Mouse (Mus musculus): ENCODE measurements around the gene Hist1h4j. TPM values are rescaled to one million over a fixed set of nuclear protein-coding genes. Genes with fewer than 3 reads are reported as not detected.

Gene Hist1h4j
- 7.1 and 10.2 TPM in 2 replicates for polyA plus RNA-seq (2012; rRNA removed)

GRCm38 (mm10) chr13:21734906-21735767 is at the start of gene Hist1h4j:
Gene Hist1h4j, plus strand, starts transcription at chr13:21735064.

GRCm38 (mm10) chr13:21697811-21698210 is 37.1 kb upstream of the Hist1h4j start, which contains the start of gene Olfr1359:
Gene Olfr1359, plus strand, starts transcription at chr13:21698111.

GRCm38 (mm10) chr13:21715864-21716539 is 18.9 kb upstream of the Hist1h4j start, which contains the start of the genes Hist1h2bl and Hist1h2ai:
Gene Hist1h2bl, minus strand, starts transcription at chr13:21716143.
Gene Hist1h2ai, plus strand, starts transcription at chr13:21716422.

DNA sequence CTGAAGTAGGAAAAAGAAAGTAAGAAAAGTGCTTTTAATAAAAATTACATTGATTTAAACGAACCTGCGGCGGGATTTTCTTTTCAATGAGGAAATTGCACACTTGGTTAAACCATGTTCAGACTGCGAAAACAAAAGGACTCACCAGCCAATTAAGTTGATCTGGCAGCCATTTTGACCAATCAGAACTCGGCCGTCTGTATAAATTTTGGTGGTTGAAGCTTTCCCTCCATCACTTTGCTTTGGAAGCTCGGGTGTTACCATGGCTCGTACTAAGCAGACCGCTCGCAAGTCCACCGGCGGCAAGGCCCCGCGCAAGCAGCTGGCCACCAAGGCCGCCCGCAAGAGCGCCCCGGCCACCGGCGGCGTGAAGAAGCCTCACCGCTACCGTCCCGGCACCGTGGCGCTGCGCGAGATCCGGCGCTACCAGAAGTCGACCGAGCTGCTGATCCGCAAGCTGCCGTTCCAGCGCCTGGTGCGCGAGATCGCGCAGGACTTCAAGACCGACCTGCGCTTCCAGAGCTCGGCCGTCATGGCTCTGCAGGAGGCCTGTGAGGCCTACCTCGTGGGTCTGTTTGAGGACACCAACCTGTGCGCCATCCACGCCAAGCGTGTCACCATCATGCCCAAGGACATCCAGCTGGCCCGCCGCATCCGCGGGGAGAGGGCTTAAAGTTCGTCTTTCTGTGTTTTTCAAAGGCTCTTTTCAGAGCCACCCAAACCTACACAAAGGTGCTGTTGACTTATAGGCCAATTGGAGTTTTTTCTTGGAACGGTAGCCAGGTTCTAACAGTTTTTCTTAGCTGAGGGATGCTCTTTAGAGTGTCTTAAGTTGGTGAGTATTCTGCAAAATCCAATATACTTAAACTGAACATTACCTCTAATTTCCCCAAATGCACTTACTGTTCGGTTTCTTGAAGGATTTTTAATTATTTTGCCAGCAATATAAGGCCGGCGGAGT is 17.2 kb upstream of the Hist1h4j start, which contains the start of gene Hist1h3h:
Gene Hist1h3h, plus strand, starts transcription at position 263 of the 961 bp plus-strand sequence.

GRCm38 (mm10) chr13:21721757-21722372 is 13.0 kb upstream of the Hist1h4j start, which contains the start of gene Hist1h2bm:
Gene Hist1h2bm, plus strand, starts transcription at chr13:21722044.

GRCm38 (mm10) chr13:21750159-21751017 is 15.5 kb downstream of the Hist1h4j start, which contains the start of gene Hist1h4k:
Gene Hist1h4k, minus strand, starts transcription at chr13:21750505.

GRCm38 (mm10) chr13:21753524-21754285 is 18.8 kb downstream of the Hist1h4j start, which contains the start of the genes Hist1h2ak and Hist1h2bn:
Gene Hist1h2ak, minus strand, starts transcription at chr13:21753827.
Gene Hist1h2bn, plus strand, starts transcription at chr13:21754123.

DNA sequence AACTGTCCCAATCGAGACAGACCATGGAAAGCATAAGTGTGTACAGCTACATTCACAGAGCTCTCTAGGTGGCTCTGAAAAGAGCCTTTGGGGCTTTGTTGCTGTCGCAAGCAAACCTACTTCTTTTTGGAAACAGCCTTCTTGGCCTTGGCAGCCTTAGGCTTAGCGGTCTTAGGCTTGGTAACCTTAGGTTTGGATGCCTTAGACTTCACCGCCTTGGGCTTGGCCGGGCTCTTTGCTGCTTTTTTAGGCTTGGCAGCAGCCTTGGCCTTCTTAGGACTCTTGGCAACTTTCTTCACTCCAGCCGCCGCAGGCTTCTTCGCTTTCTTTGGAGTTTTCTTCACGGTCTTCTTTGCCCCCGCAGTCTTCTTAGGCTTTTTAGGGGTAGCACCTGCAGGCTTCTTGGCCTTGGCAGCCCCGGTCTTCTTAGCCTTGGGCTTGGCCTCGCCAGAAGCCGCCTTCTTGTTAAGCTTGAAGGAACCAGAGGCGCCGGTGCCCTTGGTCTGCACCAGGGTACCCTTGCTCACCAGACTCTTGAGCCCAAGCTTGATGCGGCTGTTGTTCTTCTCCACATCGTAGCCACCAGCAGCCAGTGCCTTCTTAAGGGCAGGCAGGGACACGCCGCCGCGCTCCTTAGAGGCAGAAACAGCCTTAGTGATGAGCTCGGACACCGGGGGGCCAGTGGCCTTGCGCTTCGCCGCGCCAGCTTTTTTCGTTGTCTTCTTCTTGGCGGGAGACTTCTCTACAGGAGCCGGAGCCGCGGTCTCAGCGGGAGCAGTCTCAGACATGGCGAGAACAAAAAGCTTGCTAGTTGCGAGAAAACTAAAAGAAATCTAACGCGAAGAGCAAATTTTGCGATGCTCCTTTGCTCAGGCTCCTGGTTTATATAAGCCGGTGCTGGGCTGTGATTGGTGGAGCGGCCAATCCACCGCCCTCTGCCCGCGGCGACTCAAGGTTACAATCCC is 45.2 kb downstream of the Hist1h4j start, which contains the start of gene Hist1h1b:
Gene Hist1h1b, minus strand, starts transcription at position 859 of the 965 bp plus-strand sequence.

DNA sequence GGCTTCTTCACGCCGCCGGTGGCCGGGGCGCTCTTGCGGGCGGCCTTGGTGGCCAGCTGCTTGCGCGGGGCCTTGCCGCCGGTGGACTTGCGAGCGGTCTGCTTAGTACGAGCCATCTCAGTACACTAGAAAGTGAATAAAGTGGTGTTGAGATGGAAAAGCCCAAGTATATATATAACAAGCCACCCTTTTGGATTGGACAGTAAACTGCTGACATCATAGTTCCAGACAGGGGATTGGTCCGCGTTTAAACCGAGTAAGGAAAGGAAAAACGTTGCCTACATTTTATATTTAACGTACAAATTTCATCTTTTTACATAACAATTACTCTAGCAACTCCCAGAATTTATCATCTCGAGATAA is 48.4 kb downstream of the Hist1h4j start, which contains the start of gene Hist1h3i:
Gene Hist1h3i, minus strand, starts transcription at position 116 of the 363 bp plus-strand sequence.

Other genes starting within 250 kb of the Hist1h4j start
- gene AK157302, start 239.8 kb upstream of the Hist1h4j start, polyA plus RNA-seq (2012; rRNA removed) = 0.14 TPM in 1 of 2 replicates, not detected in the other
- 9.0 and 18.5 TPM in 2 replicates for gene Gm11273, start 233.6 kb upstream of the Hist1h4j start, polyA plus RNA-seq (2012; rRNA removed)
- gene Zkscan8, start 203.9 kb upstream of the Hist1h4j start, polyA plus RNA-seq (2012; rRNA removed) = 3.6 and 3.9 TPM in 2 replicates
- gene Olfr1366, start 192.3 kb upstream of the Hist1h4j start, polyA plus RNA-seq (2012; rRNA removed) = not detected in 2 replicates
- not detected in 2 replicates for gene Olfr1535, start 175.2 kb upstream of the Hist1h4j start, polyA plus RNA-seq (2012; rRNA removed)
- gene Olfr1364, start 153.3 kb upstream of the Hist1h4j start, polyA plus RNA-seq (2012; rRNA removed) = not detected in 2 replicates
- gene Olfr1362, start 121.0 kb upstream of the Hist1h4j start, polyA plus RNA-seq (2012; rRNA removed) = not detected in 2 replicates
- gene Olfr11, start 92.5 kb upstream of the Hist1h4j start, polyA plus RNA-seq (2012; rRNA removed) = not detected in 2 replicates
- not detected in 2 replicates for gene Olfr1361, start 71.7 kb upstream of the Hist1h4j start, polyA plus RNA-seq (2012; rRNA removed)
- gene Olfr1360, start 57.7 kb upstream of the Hist1h4j start, polyA plus RNA-seq (2012; rRNA removed) = not detected in 2 replicates
- not detected in 2 replicates for gene Olfr1359, start 37.0 kb upstream of the Hist1h4j start, polyA plus RNA-seq (2012; rRNA removed)
- 7.5 and 13.6 TPM in 2 replicates for gene Hist1h2bl, start 18.9 kb upstream of the Hist1h4j start, polyA plus RNA-seq (2012; rRNA removed)
- 82.9 and 155 TPM in 2 replicates for gene Hist1h2ai, start 18.6 kb upstream of the Hist1h4j start, polyA plus RNA-seq (2012; rRNA removed)
- 77.1 and 77.2 TPM in 2 replicates for gene Hist1h3h, start 17.4 kb upstream of the Hist1h4j start, polyA plus RNA-seq (2012; rRNA removed)
- 8.9 and 11.6 TPM in 2 replicates for gene Hist1h2bm, start 13.0 kb upstream of the Hist1h4j start, polyA plus RNA-seq (2012; rRNA removed)
- gene Hist1h4k, start 15.4 kb downstream of the Hist1h4j start, polyA plus RNA-seq (2012; rRNA removed) = 40.6 and 44.5 TPM in 2 replicates
- gene Hist1h2ak, start 18.8 kb downstream of the Hist1h4j start, polyA plus RNA-seq (2012; rRNA removed) = 46.6 and 59.1 TPM in 2 replicates
- gene Hist1h2bn, start 19.1 kb downstream of the Hist1h4j start, polyA plus RNA-seq (2012; rRNA removed) = 20.8 and 32.3 TPM in 2 replicates
- 2.2 and 3.3 TPM in 2 replicates for gene Hist1h1b, start 45.6 kb downstream of the Hist1h4j start, polyA plus RNA-seq (2012; rRNA removed)
- 60.0 and 85.2 TPM in 2 replicates for gene Hist1h3i, start 48.3 kb downstream of the Hist1h4j start, polyA plus RNA-seq (2012; rRNA removed)
- gene Hist1h2an, start 52.2 kb downstream of the Hist1h4j start, polyA plus RNA-seq (2012; rRNA removed) = 25.0 and 44.3 TPM in 2 replicates
- 7.3 and 7.7 TPM in 2 replicates for gene Hist1h2bp, start 52.4 kb downstream of the Hist1h4j start, polyA plus RNA-seq (2012; rRNA removed)
- 28.9 and 46.9 TPM in 2 replicates for gene Hist1h2bq, start 75.1 kb downstream of the Hist1h4j start, polyA plus RNA-seq (2012; rRNA removed)
- not detected in 2 replicates for gene Hist1h2ao, start 75.4 kb downstream of the Hist1h4j start, polyA plus RNA-seq (2012; rRNA removed)
- not detected in 2 replicates for gene Hist1h4m, start 76.7 kb downstream of the Hist1h4j start, polyA plus RNA-seq (2012; rRNA removed)
- 30.0 and 31.2 TPM in 2 replicates for gene Hist1h4n, start 97.1 kb downstream of the Hist1h4j start, polyA plus RNA-seq (2012; rRNA removed)
- 1,050 and 1,797 TPM in 2 replicates for gene Hist1h2ap, start 98.4 kb downstream of the Hist1h4j start, polyA plus RNA-seq (2012; rRNA removed)
- gene Hist1h2br, start 98.7 kb downstream of the Hist1h4j start, polyA plus RNA-seq (2012; rRNA removed) = 23.0 and 38.8 TPM in 2 replicates
- 3.0 and 4.7 TPM in 2 replicates for gene Zfp184, start 210.0 kb downstream of the Hist1h4j start, polyA plus RNA-seq (2012; rRNA removed)
- not detected in 2 replicates for gene Pom121l2, start 246.1 kb downstream of the Hist1h4j start, polyA plus RNA-seq (2012; rRNA removed)

All from ovary, adult 2 months (tissue).